Mouse (Mus musculus): ENCODE measurements around the gene Idh1. TPM values are rescaled to one million over a fixed set of nuclear protein-coding genes. Genes with fewer than 3 reads are reported as not detected.

Idh1 gene
- polyA plus RNA-seq, 1 experiment, result 35.1 TPM

DNA sequence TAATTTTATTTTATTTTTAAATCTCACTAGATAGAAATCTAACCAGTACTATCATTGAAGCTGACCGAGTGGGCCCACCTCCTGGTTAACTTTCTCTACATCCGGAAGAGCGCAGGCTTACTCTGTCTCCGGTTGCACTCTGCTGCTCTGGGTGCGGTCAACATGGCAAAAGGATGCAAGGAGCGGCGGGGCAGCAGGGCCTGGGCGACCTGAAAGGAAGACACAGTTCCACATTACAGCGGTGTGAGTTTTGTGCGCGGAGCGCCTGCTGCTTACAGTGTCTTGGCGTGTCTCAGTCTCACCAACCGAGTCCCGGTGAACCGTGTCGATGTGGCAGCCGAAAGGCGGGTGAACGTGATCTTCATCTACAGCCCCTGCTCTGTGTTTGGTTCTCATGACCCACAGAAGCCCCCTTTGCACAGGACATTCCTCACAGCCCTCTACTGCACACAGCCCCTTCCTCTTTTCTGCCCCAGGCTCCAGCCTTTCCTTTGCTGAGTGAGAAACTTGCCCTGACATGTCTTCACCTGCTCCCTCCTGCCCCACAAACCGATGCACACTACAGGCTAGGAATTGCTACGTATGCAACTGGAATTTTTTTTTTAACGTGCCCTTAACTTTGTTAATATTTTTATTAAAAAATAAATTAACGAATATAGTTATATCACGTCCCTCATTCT lies 76.4 kb downstream of the Idh1 start:
- Histone ChIP-seq H3K27me3 (ENCODE audit: control insufficient read depth, insufficient read depth, low read length) (no peaks in the 10 kb centered on the region), H3K27ac (ENCODE audit: insufficient read depth, low read depth, low read length) (no peak overlapping the region), H3K4me3 (ENCODE audit: low read depth, low read length) (no peak overlapping the region), H3K4me1 (ENCODE audit: control insufficient read depth, insufficient read depth, insufficient read length, low read length) (peaks cover 9% of the 10 kb centered on the region; the same call in 1 of the 2 replicates), H3K36me3 (ENCODE audit: control insufficient read depth, insufficient read depth, low read length) (no peaks in the 10 kb centered on the region)
- TF ChIP-seq POLR2A (IDR thresholded peaks at IDR 0.05; ENCODE audit: low read depth, low read length) (no peak), CTCF (IDR thresholded peaks at IDR 0.05; ENCODE audit: extremely low read depth, insufficient read length, insufficient replicate concordance, low read depth, low read length) (no peak)
- 78% methylated on average over 25 of the region's 25 CpGs for WGBS

DNA sequence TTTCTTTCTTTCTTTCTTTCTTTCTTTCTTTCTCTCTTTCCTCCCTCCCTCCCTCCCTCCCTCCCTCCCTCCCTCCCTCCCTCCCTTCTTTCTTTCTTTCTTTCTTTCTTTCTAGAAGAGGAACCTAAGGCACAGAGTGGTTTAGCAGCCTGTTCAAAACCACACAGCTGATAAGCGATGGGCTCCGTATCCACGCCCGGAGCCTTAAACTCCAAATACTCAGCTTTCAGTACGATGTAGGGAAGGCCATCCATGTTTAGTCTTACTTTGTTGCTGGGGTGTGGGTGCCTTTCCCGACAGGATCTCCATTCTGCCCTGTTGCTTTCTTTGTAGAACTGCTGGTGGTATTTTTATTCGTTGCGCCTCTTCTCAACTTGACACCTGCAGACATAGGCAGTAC lies 77.1 kb downstream of the Idh1 start:
- 84% methylated on average over 8 of the region's 8 CpGs for WGBS
- Histone ChIP-seq H3K4me3 (ENCODE audit: low read depth, low read length) (no peak overlapping the region), H3K27ac (ENCODE audit: insufficient read depth, low read depth, low read length) (no peak overlapping the region), H3K36me3 (ENCODE audit: control insufficient read depth, insufficient read depth, low read length) (no peaks in the 10 kb centered on the region), H3K27me3 (ENCODE audit: control insufficient read depth, insufficient read depth, low read length) (no peaks in the 10 kb centered on the region), H3K4me1 (ENCODE audit: control insufficient read depth, insufficient read depth, insufficient read length, low read length) (peaks cover 9% of the 10 kb centered on the region; the same call in 1 of the 2 replicates)
- no peak for TF ChIP-seq CTCF (IDR thresholded peaks at IDR 0.05; ENCODE audit: extremely low read depth, insufficient read length, insufficient replicate concordance, low read depth, low read length)
- no peak for TF ChIP-seq POLR2A (IDR thresholded peaks at IDR 0.05; ENCODE audit: low read depth, low read length)

Other genes with a start within 250 kb of the Idh1 start
- gene Plekhm3, start 229.7 kb downstream of the Idh1 start, polyA plus RNA-seq (2012; rRNA removed), result 2.3 and 4.0 TPM in 2 replicates
- gene Akr1cl, start 153.7 kb downstream of the Idh1 start, polyA plus RNA-seq (2012; rRNA removed), result 0.08 and 0.13 TPM in 2 replicates
- gene Cryge, start 135.4 kb downstream of the Idh1 start, polyA plus RNA-seq (2012; rRNA removed), result not detected in 2 replicates
- not detected in 2 replicates for gene Crygd, start 123.0 kb downstream of the Idh1 start, polyA plus RNA-seq (2012; rRNA removed)
- gene Crygc, start 112.8 kb downstream of the Idh1 start, polyA plus RNA-seq (2012; rRNA removed), result not detected in 2 replicates
- gene Crygb, start 104.2 kb downstream of the Idh1 start, polyA plus RNA-seq (2012; rRNA removed), result not detected in 2 replicates
- gene Cryga, start 83.1 kb downstream of the Idh1 start, polyA plus RNA-seq (2012; rRNA removed), result not detected in 2 replicates
- not detected in 2 replicates for gene Gm28845, start 66.9 kb downstream of the Idh1 start, polyA plus RNA-seq (2012; rRNA removed)
- 0.04 TPM in 1 of 2 replicates, not detected in the other for gene D630023F18Rik, start 63.3 kb downstream of the Idh1 start, polyA plus RNA-seq (2012; rRNA removed)
- gene Pikfyve, start 183 bp upstream of the Idh1 start, polyA plus RNA-seq (2012; rRNA removed), result 1.4 and 1.8 TPM in 2 replicates
- not detected in 2 replicates for gene Pth2r, start 95.6 kb upstream of the Idh1 start, polyA plus RNA-seq (2012; rRNA removed)